Mouse (Mus musculus): Measurements from ENCODE around the gene Ptpn11. TPM values are rescaled to one million over a fixed set of nuclear protein-coding genes. Genes with fewer than 3 reads are reported as not detected.
A peak's percentile ranks its signal among the peaks of the same experiment; 100 is the strongest.
"Not testable (repeated sequence)": the region's sequence is repeated elsewhere in the genome, so short reads cannot be mapped to it uniquely, and the experiment has no call there.

The Ptpn11 gene
- polyA plus RNA-seq, 1 experiment = 67.9 TPM

DNA sequence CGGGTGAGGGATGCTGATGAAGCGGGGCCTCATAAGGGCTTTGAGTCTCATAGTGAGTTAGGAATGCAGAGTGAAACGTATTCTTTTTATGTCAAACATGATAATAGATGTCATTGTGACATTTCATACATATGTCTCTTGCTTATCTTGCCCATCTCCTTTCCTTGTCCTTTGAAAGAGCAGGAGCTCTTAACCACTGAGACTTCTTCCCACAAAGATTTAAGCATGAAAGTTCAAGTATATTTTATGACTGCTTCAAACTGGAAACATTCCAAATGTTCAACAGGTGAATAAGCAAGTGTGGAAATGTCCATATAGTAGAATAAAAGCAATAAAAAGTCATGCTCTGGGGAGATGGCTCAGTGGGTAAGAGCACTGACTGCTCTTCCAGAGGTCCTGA is 35.2 kb upstream of the Ptpn11 start:
- TF ChIP-seq FLI1 (IDR thresholded peaks at IDR 0.05; ENCODE audit: low read length) (no peak), GATA1 (IDR thresholded peaks at IDR 0.05; ENCODE audit: borderline replicate concordance, low read length) (no peak)
- H3K36me3 ChIP-seq (replicated peaks; ENCODE audit: low read length) = peaks cover 42% of the 10 kb centered on the region
- H3K27me3 ChIP-seq (replicated peaks) = no peaks in the 10 kb centered on the region
- H3K9me3 ChIP-seq = no peaks in the 10 kb centered on the region
- H3K4me1 ChIP-seq = peaks cover 82% of the 10 kb centered on the region
- no peak overlapping the region for H3K4me3 ChIP-seq (replicated peaks)

DNA sequence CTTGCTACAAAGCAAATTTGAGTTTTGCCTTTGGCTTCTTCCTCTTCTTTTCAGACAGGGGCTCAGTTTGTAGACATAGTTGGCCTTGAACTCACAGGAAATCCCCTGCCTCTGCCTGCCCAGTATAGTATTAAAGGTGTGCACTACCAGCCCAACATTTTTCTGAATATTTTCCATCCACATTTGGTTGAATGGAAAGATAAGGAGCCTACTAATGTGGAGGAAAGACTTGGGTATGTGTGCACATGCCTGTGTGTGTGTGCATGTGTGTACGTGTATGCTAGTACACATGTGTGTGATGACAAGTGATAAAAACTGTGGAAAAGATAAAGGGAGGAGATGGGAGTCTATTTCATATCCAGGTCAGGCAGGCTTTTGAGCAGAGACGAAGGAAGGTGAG is 34.7 kb upstream of the Ptpn11 start:
- Histone ChIP-seq H3K4me3 (replicated peaks) (no peak overlapping the region), H3K36me3 (replicated peaks; ENCODE audit: low read length) (peaks cover 39% of the 10 kb centered on the region), H3K4me1 (peaks cover 80% of the 10 kb centered on the region), H3K9me3 (no peaks in the 10 kb centered on the region), H3K27me3 (replicated peaks) (no peaks in the 10 kb centered on the region)
- no peak for TF ChIP-seq GATA1 (IDR thresholded peaks at IDR 0.05; ENCODE audit: borderline replicate concordance, low read length)
- no peak for TF ChIP-seq FLI1 (IDR thresholded peaks at IDR 0.05; ENCODE audit: low read length)

DNA sequence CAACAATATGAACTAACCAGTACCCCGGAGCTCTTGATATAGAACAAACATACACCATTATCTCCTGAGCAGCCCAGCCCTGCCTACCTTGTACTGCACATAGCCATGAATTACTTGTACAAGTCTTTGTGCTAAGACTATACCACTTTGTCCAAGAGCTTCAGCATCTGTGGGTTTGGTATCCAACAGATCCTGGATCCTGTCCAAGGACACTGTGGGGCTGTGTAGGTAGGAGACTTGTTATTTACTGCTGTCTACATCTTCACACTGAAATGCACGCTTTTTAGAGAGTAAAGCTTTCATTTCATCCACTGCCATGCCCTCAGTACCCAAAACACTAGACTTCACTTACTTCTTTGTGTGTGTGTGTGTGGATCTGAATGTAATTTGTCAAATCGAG is 33.7 kb upstream of the Ptpn11 start:
- H3K9me3 ChIP-seq = no peaks in the 10 kb centered on the region
- no peak overlapping the region for H3K4me3 ChIP-seq (replicated peaks)
- H3K36me3 ChIP-seq (replicated peaks; ENCODE audit: low read length) = peaks cover 29% of the 10 kb centered on the region
- TF ChIP-seq FLI1 (IDR thresholded peaks at IDR 0.05; ENCODE audit: low read length) (no peak), GATA1 (IDR thresholded peaks at IDR 0.05; ENCODE audit: borderline replicate concordance, low read length) (no peak)
- no peaks in the 10 kb centered on the region for H3K27me3 ChIP-seq (replicated peaks)
- peaks cover 71% of the 10 kb centered on the region for H3K4me1 ChIP-seq

DNA sequence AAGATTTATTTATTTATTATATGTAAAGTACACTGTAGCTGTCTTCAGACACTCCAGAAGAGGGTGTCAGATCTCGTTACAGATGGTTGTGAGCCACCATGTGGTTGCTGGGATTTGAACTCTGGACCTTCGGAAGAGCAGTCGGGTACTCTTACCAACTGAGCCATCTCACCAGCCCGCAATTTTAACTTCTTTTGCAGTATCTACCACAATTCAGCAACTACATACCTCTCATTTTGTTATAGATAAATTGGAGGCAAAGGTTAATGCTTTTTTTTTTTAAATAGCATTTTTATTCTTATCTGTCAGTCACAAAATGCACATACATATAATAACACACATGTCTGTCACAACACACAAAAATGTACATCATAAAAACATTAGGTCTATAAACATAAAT is 32.8 kb upstream of the Ptpn11 start:
- H3K4me3 ChIP-seq (replicated peaks); H3K27me3 ChIP-seq (replicated peaks); H3K9me3 ChIP-seq: not testable (repeated sequence)
- Histone ChIP-seq H3K4me1 (peaks cover 70% of the 10 kb centered on the region), H3K36me3 (replicated peaks; ENCODE audit: low read length) (peaks cover 24% of the 10 kb centered on the region)

DNA sequence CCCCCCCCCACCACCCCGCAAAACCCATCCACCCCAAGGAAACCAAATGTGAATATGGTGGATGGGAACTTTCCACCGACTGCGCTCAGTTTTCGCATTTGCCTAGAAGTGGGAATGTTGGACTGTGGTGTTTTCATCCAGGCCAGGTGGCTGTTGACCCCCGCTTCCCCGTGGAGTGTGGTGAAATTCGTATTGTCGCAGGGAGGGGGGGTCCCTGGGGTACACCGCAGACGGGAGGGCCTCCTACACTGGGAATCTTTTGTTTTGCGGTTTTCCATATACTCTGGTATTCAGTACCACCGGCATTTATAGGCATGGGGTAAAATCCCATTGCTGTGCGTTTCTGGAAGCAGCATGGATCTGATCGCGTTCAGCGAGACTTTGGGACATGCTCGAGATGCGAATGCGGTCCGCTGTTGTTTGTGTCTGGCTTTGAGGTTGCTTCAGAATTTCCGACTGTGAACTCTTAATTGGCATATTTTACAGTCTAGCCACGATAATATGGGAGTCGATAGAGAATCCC is 30.2 kb upstream of the Ptpn11 start:
- Histone ChIP-seq H3K4me3 (replicated peaks) (peak overlapping the region; percentile 95), H3K4me1 (peaks cover 56% of the 10 kb centered on the region), H3K27me3 (replicated peaks) (no peaks in the 10 kb centered on the region), H3K9me3 (no peaks in the 10 kb centered on the region), H3K36me3 (replicated peaks; ENCODE audit: low read length) (peaks cover 12% of the 10 kb centered on the region)
- TF ChIP-seq GATA1 (IDR thresholded peaks at IDR 0.05; ENCODE audit: borderline replicate concordance, low read length) (no peak), FLI1 (IDR thresholded peaks at IDR 0.05; ENCODE audit: low read length) (no peak)

DNA sequence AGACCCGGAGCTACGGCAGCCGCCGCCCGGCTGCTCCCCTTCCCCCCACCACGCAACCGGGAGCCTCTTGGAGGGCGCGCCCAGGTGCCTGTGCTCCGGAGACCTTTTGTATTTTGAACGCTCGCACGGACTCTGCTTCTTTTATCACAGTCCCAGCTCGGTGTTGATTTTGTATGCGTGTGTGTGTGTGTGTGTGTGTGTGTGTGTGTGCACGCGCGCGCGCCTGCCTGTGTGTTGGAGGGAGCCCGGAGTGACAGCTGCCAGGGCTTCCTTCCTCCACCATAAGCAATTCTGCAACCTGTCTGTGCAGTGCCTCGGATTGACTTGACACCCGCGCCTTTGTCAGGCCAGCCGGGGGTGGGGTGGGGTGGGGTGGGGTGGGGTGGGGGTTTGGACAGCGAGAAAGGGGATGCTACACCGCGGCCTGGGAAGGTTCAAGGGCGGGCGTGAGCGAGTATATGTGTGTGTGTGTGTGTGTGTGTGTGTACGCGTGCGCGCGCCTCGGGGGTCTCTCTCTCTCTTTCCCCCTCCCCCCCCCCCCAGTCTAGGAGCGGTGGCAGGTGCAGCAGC is 29.6 kb upstream of the Ptpn11 start:
- H3K9me3 ChIP-seq = no peaks in the 10 kb centered on the region
- peaks cover 56% of the 10 kb centered on the region for H3K4me1 ChIP-seq
- H3K4me3 ChIP-seq (replicated peaks) = peak overlapping the region; percentile 95
- no peaks in the 10 kb centered on the region for H3K27me3 ChIP-seq (replicated peaks)
- TF ChIP-seq FLI1 (IDR thresholded peaks at IDR 0.05; ENCODE audit: low read length) (no peak), GATA1 (IDR thresholded peaks at IDR 0.05; ENCODE audit: borderline replicate concordance, low read length) (no peak)
- peaks cover 8% of the 10 kb centered on the region for H3K36me3 ChIP-seq (replicated peaks; ENCODE audit: low read length)

DNA sequence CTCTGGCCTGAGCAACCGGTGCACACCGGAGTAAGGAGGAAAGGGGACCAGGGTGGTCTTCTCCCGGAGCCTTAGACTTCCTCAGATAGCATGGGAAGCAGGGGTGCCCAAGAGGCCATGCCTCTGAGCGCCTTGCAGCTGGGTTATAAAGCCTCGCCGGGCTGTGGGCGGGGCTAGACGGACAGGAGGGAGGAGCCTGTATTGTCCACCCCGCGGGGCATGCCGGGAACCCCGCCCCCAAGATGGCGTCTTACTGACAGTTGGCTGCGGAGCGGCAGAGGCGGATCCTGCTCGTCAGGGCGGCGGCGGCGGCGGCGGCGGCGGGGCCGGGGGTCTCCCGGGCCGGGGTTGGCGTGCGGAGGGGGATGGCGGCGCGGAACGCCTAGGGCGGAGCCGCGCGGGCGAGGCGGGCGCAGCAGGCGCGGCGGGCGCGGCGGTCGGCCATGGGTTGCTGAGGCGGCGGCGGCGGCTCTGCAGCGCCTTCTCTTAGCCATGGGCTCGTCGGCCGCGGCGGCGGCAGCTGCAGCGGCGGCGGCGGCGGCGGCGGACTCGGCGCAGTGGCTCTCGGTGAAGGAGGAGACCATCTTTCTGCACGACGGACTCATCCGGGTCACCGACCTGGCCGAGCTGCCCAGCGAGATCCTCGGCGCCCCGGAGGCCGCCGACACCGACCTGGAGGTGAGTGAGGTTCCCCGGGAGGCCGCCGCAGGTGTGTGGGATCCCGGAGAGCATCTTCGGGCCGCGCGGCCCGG is 29.0 kb upstream of the Ptpn11 start, which contains the start of gene Hectd4:
Hectd4 (plus strand) TSS at position 240 of the 752 bp plus-strand sequence.
- no peak for TF ChIP-seq FLI1 (IDR thresholded peaks at IDR 0.05; ENCODE audit: low read length)
- TF ChIP-seq GATA1 (IDR thresholded peaks at IDR 0.05; ENCODE audit: borderline replicate concordance, low read length) = no peak
- no peaks in the 10 kb centered on the region for H3K9me3 ChIP-seq
- peak within 1 kb of the TSS; percentile 95 for H3K4me3 ChIP-seq (replicated peaks)
- peaks cover 6% of the 10 kb centered on the region for H3K36me3 ChIP-seq (replicated peaks; ENCODE audit: low read length)
- peaks cover 49% of the 10 kb centered on the region for H3K4me1 ChIP-seq
- H3K27me3 ChIP-seq (replicated peaks) = no peaks in the 10 kb centered on the region

DNA sequence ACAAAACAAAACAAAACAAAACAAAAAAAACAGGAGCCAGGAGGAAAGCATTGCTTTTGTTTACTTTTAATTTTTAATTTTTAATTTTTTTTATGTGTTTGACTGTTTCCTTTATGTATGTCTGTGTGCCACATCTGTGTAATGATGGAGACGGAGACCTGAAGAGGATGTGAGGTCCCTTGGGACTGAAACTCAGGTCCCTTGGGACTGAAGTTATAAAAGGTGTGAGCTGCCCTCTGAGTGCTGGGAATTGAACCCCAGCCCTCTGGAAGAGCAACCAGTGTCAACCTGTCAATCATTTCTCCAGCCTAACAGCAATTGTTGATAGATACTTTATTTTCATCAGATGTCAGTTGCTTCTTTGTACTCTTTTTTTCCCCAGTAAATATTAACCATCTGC is 28.0 kb upstream of the Ptpn11 start:
- H3K4me3 ChIP-seq (replicated peaks) = no peak overlapping the region
- H3K36me3 ChIP-seq (replicated peaks; ENCODE audit: low read length) = peaks cover 2% of the 10 kb centered on the region
- no peaks in the 10 kb centered on the region for H3K27me3 ChIP-seq (replicated peaks)
- peaks cover 44% of the 10 kb centered on the region for H3K4me1 ChIP-seq
- no peak for TF ChIP-seq FLI1 (IDR thresholded peaks at IDR 0.05; ENCODE audit: low read length)
- no peak for TF ChIP-seq GATA1 (IDR thresholded peaks at IDR 0.05; ENCODE audit: borderline replicate concordance, low read length)
- no peaks in the 10 kb centered on the region for H3K9me3 ChIP-seq

DNA sequence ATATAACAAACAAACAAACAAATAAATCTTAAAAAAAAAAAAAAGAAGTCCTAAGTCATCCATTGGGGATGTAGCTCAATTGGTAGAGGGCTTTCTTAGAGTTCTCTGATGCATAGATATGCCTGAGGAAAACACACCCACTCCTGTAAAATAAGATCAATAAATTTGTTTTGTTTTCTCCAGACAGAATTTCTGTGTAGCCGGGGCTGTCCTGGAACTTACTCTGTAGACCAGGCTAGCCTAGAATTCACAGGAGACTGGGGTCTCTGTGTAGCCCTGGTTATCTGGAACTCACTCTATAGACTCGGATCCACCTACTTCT is 26.1 kb upstream of the Ptpn11 start:
- Histone ChIP-seq H3K4me3 (replicated peaks) (no peak overlapping the region), H3K9me3 (no peaks in the 10 kb centered on the region), H3K4me1 (peaks cover 35% of the 10 kb centered on the region), H3K27me3 (replicated peaks) (no peaks in the 10 kb centered on the region), H3K36me3 (replicated peaks; ENCODE audit: low read length) (peaks cover 16% of the 10 kb centered on the region)
- no peak for TF ChIP-seq GATA1 (IDR thresholded peaks at IDR 0.05; ENCODE audit: borderline replicate concordance, low read length)
- no peak for TF ChIP-seq FLI1 (IDR thresholded peaks at IDR 0.05; ENCODE audit: low read length)

DNA sequence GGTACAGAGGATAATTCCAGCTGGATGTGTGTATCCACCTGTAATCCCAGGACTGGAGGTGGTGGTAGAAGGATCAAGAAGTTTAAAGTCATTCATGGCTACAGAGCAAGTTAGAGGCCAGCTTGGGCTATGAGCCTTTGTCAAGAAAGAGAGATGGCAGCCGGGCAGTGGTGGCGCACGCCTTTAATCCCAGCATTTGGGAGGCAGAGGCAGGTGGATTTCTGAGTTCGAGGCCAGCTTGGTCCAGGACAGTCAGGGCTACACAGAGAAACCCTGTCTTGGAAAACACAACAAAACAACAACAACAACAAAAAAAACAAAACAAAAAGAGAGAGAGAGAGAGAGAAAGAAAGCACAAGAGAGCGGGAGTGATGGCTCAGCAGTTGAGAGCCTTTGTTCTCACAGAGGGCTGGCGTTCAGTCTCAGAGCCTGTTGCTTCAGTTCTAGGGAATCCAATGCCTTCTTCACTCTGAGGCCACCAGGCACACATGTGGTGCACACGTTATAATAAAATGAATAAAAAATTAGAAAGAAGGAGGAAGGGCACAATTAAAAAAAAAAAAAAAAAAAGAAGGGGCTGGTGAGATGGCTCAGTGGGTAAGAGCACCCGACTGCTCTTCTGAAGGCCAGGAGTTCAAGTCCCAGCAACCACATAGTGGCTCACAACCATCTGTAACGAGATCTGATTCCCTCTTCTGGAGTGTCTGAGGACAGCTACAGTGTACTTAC is 25.6 kb upstream of the Ptpn11 start:
- H3K27me3 ChIP-seq (replicated peaks); H3K4me3 ChIP-seq (replicated peaks); H3K9me3 ChIP-seq: not testable (repeated sequence)
- Histone ChIP-seq H3K4me1 (peaks cover 30% of the 10 kb centered on the region), H3K36me3 (replicated peaks; ENCODE audit: low read length) (peaks cover 21% of the 10 kb centered on the region)
